Mouse (Mus musculus): ENCODE data around the gene Defb48. TPM values are rescaled to one million over a fixed set of nuclear protein-coding genes. Genes with fewer than 3 reads are reported as not detected.

The Defb48 gene
- total RNA-seq, 1 experiment from 2014 or later, result not detected

GRCm38 (mm10) chr14:62936631-62937380 is 47.5 kb downstream of the Defb48 start:
- ATAC-seq (replicated peaks; ENCODE audit: low read depth, poor library complexity, severe bottlenecking), result no peak

- no peak for ATAC-seq (replicated peaks; ENCODE audit: low read depth, poor library complexity, severe bottlenecking)
Measured at GRCm38 (mm10) chr14:62935361-62935760, 48.9 kb downstream of the Defb48 start.

GRCm38 (mm10) chr14:62928101-62928541 is 56.2 kb downstream of the Defb48 start:
- peak; percentile 32; the same call in 1 of the 2 replicates for ATAC-seq (replicated peaks; ENCODE audit: low read depth, poor library complexity, severe bottlenecking)

Other genes starting within 250 kb of the Defb48 start
- gene Ints6, start 223.3 kb downstream of the Defb48 start, total RNA-seq (2017), result 72.9 and 102 TPM in 2 replicates
- gene Wdfy2, start 146.8 kb downstream of the Defb48 start, total RNA-seq (2017), result 15.0 and 15.3 TPM in 2 replicates
- not detected in 2 replicates for gene Defb47, start 13.6 kb upstream of the Defb48 start, total RNA-seq (2017)
- gene Defb43, start 27.3 kb upstream of the Defb48 start, total RNA-seq (2017), result not detected in 2 replicates
- gene Defb42, start 62.5 kb upstream of the Defb48 start, total RNA-seq (2017), result not detected in 2 replicates
- gene Defb30, start 65.5 kb upstream of the Defb48 start, total RNA-seq (2017), result not detected in 2 replicates

Data from common myeloid progenitor, adult 5-6 weeks (primary cell).